Mouse (Mus musculus): ENCODE measurements around the gene Mid1. TPM values are rescaled to one million over a fixed set of nuclear protein-coding genes. Genes with fewer than 3 reads are reported as not detected.

Gene Mid1
- total RNA-seq, 1 experiment = 201 TPM

DNA sequence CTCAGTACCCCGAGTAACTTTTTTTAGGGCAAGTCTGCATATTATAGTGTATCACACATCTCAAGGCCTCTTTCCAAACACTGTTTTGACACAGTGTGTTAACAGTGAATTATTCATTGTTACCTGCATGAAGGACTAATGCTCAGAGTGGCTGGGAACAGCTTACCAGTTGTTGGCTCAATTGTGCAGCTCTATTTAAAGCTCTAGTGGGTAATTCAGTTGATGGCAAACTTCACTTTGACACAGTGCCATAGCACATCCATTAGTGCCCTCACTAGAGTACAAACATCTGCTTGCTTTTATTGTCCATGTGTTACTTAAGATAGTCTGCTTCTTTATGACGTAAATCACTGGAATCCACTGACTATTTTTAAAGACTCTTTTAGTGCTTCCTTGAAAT, 6.7 kb downstream of the Mid1 start:
- no peak overlapping the region for H3K27ac ChIP-seq (ENCODE audit: insufficient read depth, low read depth, low read length, poor library complexity, severe bottlenecking)

DNA sequence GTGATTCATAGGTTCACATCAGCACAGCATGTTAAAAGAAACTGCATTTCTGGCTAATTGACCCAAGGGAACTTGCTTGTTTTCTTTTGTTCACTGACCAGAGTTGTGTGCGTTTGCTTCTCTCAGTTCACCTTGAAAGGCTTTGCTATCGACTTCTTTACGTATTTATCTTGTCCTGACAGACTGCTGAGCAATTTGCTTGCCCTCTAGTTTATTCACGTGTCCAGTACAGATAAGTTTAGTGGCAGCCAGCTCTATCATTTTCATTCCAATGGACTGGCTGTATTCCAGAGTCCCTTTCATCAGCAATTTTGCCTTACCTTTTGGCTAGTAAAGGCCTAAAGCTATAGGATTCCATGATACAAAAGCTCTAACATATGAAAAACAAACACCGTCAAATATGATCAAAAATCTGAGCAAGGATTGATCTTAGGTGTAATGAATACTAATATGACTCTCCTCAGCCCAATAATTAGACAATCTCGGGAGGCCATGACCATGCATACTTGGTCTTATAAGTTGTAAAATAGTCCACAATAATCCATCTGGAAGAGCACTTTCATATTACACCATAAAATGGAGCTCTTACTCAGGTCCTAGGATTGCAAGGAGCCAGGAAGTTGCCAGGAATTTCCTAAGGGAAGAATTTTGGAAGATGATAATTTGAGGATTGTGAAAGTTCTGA, 7.4 kb downstream of the Mid1 start:
- Histone ChIP-seq H3K4me1 (ENCODE audit: control insufficient read depth in 2 of 2, insufficient read depth in 2 of 2, low read length in 2 of 2, poor library complexity in 1 of 2) (no peaks in the 10 kb centered on the region), H3K36me3 (ENCODE audit: control insufficient read depth, insufficient read depth, low read length, poor library complexity, severe bottlenecking) (no peaks in the 10 kb centered on the region), H3K9ac (ENCODE audit: insufficient read depth, low read depth, low read length, poor library complexity, severe bottlenecking) (no peak overlapping the region), H3K4me3 (ENCODE audit: insufficient read depth in 1 of 2, low read depth in 1 of 2, low read length in 2 of 2, poor library complexity in 1 of 2, severe bottlenecking in 1 of 2) (no peak overlapping the region), H3K9me3 (ENCODE audit: control insufficient read depth, insufficient read depth, low read depth, low read length) (no peaks in the 10 kb centered on the region), H3K27ac (ENCODE audit: insufficient read depth, low read depth, low read length, poor library complexity, severe bottlenecking) (no peak overlapping the region)
- no peak for TF ChIP-seq MAFK (IDR thresholded peaks at IDR 0.05; ENCODE audit: insufficient read depth, low read depth, low read length)
- no peak for TF ChIP-seq ZC3H11A (IDR thresholded peaks at IDR 0.05; ENCODE audit: borderline replicate concordance, low read depth, low read length)
- no peak for TF ChIP-seq HCFC1 (IDR thresholded peaks at IDR 0.05; ENCODE audit: borderline replicate concordance, insufficient read depth, low read length)
- no peak for TF ChIP-seq CHD2 (IDR thresholded peaks at IDR 0.05; ENCODE audit: low read depth, low read length)
- TF ChIP-seq ZNF384 (IDR thresholded peaks at IDR 0.05; ENCODE audit: low read depth, low read length) = no peak
- in situ Hi-C loops (cut with MboI; ENCODE audit: low sequenced_read_pairs in 2 of 2, unreplicated experiment in 2 of 2) = no loop called here
- no peak for DNase-seq (ENCODE audit: low read depth, low spot score)

More for the DNA sequence above, 6.7 kb downstream of the Mid1 start:
- Histone ChIP-seq H3K9me3 (ENCODE audit: control insufficient read depth, insufficient read depth, low read depth, low read length) (no peaks in the 10 kb centered on the region), H3K36me3 (ENCODE audit: control insufficient read depth, insufficient read depth, low read length, poor library complexity, severe bottlenecking) (no peaks in the 10 kb centered on the region), H3K4me3 (ENCODE audit: insufficient read depth in 1 of 2, low read depth in 1 of 2, low read length in 2 of 2, poor library complexity in 1 of 2, severe bottlenecking in 1 of 2) (no peak overlapping the region), H3K9ac (ENCODE audit: insufficient read depth, low read depth, low read length, poor library complexity, severe bottlenecking) (no peak overlapping the region), H3K4me1 (ENCODE audit: control insufficient read depth in 2 of 2, insufficient read depth in 2 of 2, low read length in 2 of 2, poor library complexity in 1 of 2) (no peaks in the 10 kb centered on the region)
- DNase-seq (ENCODE audit: low read depth, low spot score) = no peak
- in situ Hi-C loops (cut with MboI; ENCODE audit: low sequenced_read_pairs in 2 of 2, unreplicated experiment in 2 of 2) = no loop called here
- TF ChIP-seq ZC3H11A (IDR thresholded peaks at IDR 0.05; ENCODE audit: borderline replicate concordance, low read depth, low read length) (no peak), ZNF384 (IDR thresholded peaks at IDR 0.05; ENCODE audit: low read depth, low read length) (no peak), CHD2 (IDR thresholded peaks at IDR 0.05; ENCODE audit: low read depth, low read length) (no peak), MAFK (IDR thresholded peaks at IDR 0.05; ENCODE audit: insufficient read depth, low read depth, low read length) (no peak)

DNA sequence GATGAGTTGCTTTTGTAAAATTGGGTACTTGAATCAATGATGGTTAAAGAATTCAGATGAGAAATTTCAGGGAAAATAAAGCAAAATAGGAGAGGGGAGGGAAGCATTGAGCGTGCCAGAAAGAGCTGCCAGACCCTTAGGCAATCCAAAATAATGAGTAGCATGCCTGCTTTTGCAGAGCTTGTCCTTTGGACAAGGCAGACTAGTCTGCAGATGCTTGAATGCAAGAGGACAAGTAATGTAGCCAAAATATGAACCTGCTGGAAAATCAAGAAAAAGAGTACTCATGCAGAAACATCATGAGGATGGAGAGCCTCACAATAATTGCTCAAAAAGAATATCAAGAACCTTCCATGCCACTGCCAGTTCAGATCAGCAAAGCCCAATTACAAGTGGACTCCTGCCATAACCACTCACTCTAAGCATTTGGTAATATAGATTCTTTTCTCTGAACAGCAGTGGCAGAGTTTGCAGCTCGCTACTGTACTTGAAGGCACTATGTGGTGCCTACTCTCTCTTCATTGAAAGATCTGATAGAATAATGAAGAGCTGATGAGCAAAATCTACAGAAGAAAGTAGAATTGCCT, 19.1 kb downstream of the Mid1 start:
- DNase-seq (ENCODE audit: low read depth, low spot score) = no peak
- Histone ChIP-seq H3K4me1 (ENCODE audit: control insufficient read depth in 2 of 2, insufficient read depth in 2 of 2, low read length in 2 of 2, poor library complexity in 1 of 2) (no peaks in the 10 kb centered on the region), H3K27ac (ENCODE audit: insufficient read depth, low read depth, low read length, poor library complexity, severe bottlenecking) (no peak overlapping the region), H3K36me3 (ENCODE audit: control insufficient read depth, insufficient read depth, low read length, poor library complexity, severe bottlenecking) (no peaks in the 10 kb centered on the region), H3K9ac (ENCODE audit: insufficient read depth, low read depth, low read length, poor library complexity, severe bottlenecking) (no peak overlapping the region), H3K4me3 (ENCODE audit: insufficient read depth in 1 of 2, low read depth in 1 of 2, low read length in 2 of 2, poor library complexity in 1 of 2, severe bottlenecking in 1 of 2) (no peak overlapping the region), H3K9me3 (ENCODE audit: control insufficient read depth, insufficient read depth, low read depth, low read length) (no peaks in the 10 kb centered on the region)
- in situ Hi-C loops (cut with MboI; ENCODE audit: low sequenced_read_pairs in 2 of 2, unreplicated experiment in 2 of 2) = no loop called here
- no peak for TF ChIP-seq CHD2 (IDR thresholded peaks at IDR 0.05; ENCODE audit: low read depth, low read length)
- TF ChIP-seq HCFC1 (IDR thresholded peaks at IDR 0.05; ENCODE audit: borderline replicate concordance, insufficient read depth, low read length) = no peak
- no peak for TF ChIP-seq ZNF384 (IDR thresholded peaks at IDR 0.05; ENCODE audit: low read depth, low read length)
- TF ChIP-seq MAFK (IDR thresholded peaks at IDR 0.05; ENCODE audit: insufficient read depth, low read depth, low read length) = no peak
- TF ChIP-seq ZC3H11A (IDR thresholded peaks at IDR 0.05; ENCODE audit: borderline replicate concordance, low read depth, low read length) = no peak

DNA sequence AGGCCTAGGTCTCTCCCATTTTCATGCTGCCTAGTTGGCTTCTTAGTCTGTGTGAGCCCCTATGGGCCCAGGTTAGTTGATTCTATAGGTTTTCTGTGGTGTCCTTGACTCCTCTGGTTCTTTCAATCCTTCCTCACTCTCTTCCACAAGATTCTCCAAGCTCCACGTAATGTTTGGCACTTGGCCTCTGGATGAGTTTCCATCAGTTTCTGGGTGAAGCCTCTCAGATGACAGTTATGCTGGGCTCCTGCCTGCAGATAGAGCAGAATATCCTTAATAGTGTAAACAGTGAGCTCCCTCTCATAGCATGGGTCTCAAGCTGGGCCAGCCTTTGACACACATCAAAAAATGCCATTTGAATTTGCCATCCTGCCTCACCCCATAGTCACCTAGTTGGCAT, 38.5 kb downstream of the Mid1 start:
- in situ Hi-C loops (cut with MboI; ENCODE audit: low sequenced_read_pairs in 2 of 2, unreplicated experiment in 2 of 2) = no loop called here
- no peaks in the 10 kb centered on the region for H3K9me3 ChIP-seq (ENCODE audit: control insufficient read depth, insufficient read depth, low read depth, low read length)
- DNase-seq (ENCODE audit: low read depth, low spot score) = no peak
- H3K9ac ChIP-seq (ENCODE audit: insufficient read depth, low read depth, low read length, poor library complexity, severe bottlenecking) = no peak overlapping the region
- TF ChIP-seq ZC3H11A (IDR thresholded peaks at IDR 0.05; ENCODE audit: borderline replicate concordance, low read depth, low read length) (no peak), MAFK (IDR thresholded peaks at IDR 0.05; ENCODE audit: insufficient read depth, low read depth, low read length) (no peak), CHD2 (IDR thresholded peaks at IDR 0.05; ENCODE audit: low read depth, low read length) (no peak), HCFC1 (IDR thresholded peaks at IDR 0.05; ENCODE audit: borderline replicate concordance, insufficient read depth, low read length) (no peak), ZNF384 (IDR thresholded peaks at IDR 0.05; ENCODE audit: low read depth, low read length) (no peak)
- no peak overlapping the region for H3K27ac ChIP-seq (ENCODE audit: insufficient read depth, low read depth, low read length, poor library complexity, severe bottlenecking)
- no peaks in the 10 kb centered on the region for H3K4me1 ChIP-seq (ENCODE audit: control insufficient read depth in 2 of 2, insufficient read depth in 2 of 2, low read length in 2 of 2, poor library complexity in 1 of 2)
- H3K4me3 ChIP-seq (ENCODE audit: insufficient read depth in 1 of 2, low read depth in 1 of 2, low read length in 2 of 2, poor library complexity in 1 of 2, severe bottlenecking in 1 of 2) = no peak overlapping the region
- no peaks in the 10 kb centered on the region for H3K36me3 ChIP-seq (ENCODE audit: control insufficient read depth, insufficient read depth, low read length, poor library complexity, severe bottlenecking)
